Mouse (Mus musculus): Measurements from ENCODE around the gene Cryaa.

DNA sequence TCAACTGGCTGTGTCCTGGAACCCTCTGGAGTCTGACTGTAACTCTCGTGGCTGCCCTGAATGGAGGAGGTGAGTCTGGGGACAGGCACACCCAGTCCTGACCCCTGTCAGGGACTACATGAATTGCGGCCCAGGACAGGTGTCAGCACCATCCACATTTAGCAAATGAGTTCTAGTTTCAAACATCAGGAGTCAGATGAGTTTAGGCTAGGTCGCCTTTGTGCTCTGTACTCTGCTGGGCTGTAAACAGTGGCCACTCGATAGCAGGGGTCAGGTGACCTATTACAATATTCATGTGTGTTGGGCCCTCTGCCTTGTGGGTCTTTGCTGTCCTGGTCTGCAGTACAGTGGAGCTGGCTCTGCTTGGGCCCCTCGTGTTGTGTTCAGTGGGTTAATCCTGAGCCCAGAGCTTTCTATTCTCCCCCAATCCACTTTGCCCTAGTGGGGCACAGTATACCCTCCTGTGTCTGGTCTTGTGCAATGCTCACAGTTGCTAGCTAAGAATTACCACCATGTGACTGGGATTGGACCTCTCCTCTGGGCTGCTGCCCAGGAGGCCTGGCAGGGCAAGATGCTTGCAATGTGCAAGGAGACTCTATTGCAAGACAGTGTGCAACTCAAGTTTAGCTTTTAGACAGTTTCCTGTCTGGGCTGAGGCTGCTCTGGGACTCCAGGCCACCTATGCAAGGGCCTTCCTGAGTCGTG, 25.8 kb downstream of the Cryaa start:
- TF ChIP-seq CTCF (IDR thresholded peaks at IDR 0.05; ENCODE audit: borderline replicate concordance, insufficient read depth, low read depth, low read length) (no peak), POLR2A (IDR thresholded peaks at IDR 0.05; ENCODE audit: borderline replicate concordance, insufficient read depth, low read length) (no peak)
